Mouse (Mus musculus): Measurements from ENCODE around the gene Rims1. TPM values are rescaled to one million over a fixed set of nuclear protein-coding genes. Genes with fewer than 3 reads are reported as not detected.

Rims1 gene
- polyA plus RNA-seq, 1 experiment: 7.6 TPM

GRCm38 (mm10) chr1:22338914-22339313 is 466.9 kb downstream of the Rims1 start:
- H3K27ac ChIP-seq (ENCODE audit: insufficient read depth, low read length): no peak overlapping the region
- H3K9me3 ChIP-seq (replicated peaks; ENCODE audit: control insufficient read depth, insufficient read depth, low read length, poor library complexity, severe bottlenecking): no peaks in the 10 kb centered on the region
- H3K9ac ChIP-seq (ENCODE audit: low read depth, poor library complexity, severe bottlenecking): no peak overlapping the region
- H3K27me3 ChIP-seq (ENCODE audit: control insufficient read depth, insufficient read depth, low read length, poor library complexity, severe bottlenecking): no peaks in the 10 kb centered on the region
- H3K36me3 ChIP-seq (ENCODE audit: control insufficient read depth, insufficient read depth, low read length, poor library complexity, severe bottlenecking): no peaks in the 10 kb centered on the region
- H3K4me1 ChIP-seq (ENCODE audit: control insufficient read depth, insufficient read depth, low read length): no peaks in the 10 kb centered on the region
- TF ChIP-seq POLR2A (IDR thresholded peaks at IDR 0.05; ENCODE audit: insufficient read depth, low read length): no peak
- no peak for TF ChIP-seq CTCF (IDR thresholded peaks at IDR 0.05; ENCODE audit: low read depth, low read length)
- TF ChIP-seq EP300 (IDR thresholded peaks at IDR 0.05; ENCODE audit: insufficient read depth, low read depth, low read length): no peak
- H3K4me3 ChIP-seq (ENCODE audit: low read depth, low read length): no peak overlapping the region

- no peaks in the 10 kb centered on the region for H3K36me3 ChIP-seq (ENCODE audit: control insufficient read depth, insufficient read depth, low read length, poor library complexity, severe bottlenecking)
- no peaks in the 10 kb centered on the region for H3K4me1 ChIP-seq (ENCODE audit: control insufficient read depth, insufficient read depth, low read length)
- H3K9me3 ChIP-seq (replicated peaks; ENCODE audit: control insufficient read depth, insufficient read depth, low read length, poor library complexity, severe bottlenecking): no peaks in the 10 kb centered on the region
- no peak overlapping the region for H3K4me3 ChIP-seq (ENCODE audit: low read depth, low read length)
- no peaks in the 10 kb centered on the region for H3K27me3 ChIP-seq (ENCODE audit: control insufficient read depth, insufficient read depth, low read length, poor library complexity, severe bottlenecking)
- H3K9ac ChIP-seq (ENCODE audit: low read depth, poor library complexity, severe bottlenecking): no peak overlapping the region
- TF ChIP-seq CTCF (IDR thresholded peaks at IDR 0.05; ENCODE audit: low read depth, low read length) (no peak), EP300 (IDR thresholded peaks at IDR 0.05; ENCODE audit: insufficient read depth, low read depth, low read length) (no peak), POLR2A (IDR thresholded peaks at IDR 0.05; ENCODE audit: insufficient read depth, low read length) (no peak)
- no peak overlapping the region for H3K27ac ChIP-seq (ENCODE audit: insufficient read depth, low read length)
Observed at GRCm38 (mm10) chr1:22320941-22321676, 484.7 kb downstream of the Rims1 start.

DNA sequence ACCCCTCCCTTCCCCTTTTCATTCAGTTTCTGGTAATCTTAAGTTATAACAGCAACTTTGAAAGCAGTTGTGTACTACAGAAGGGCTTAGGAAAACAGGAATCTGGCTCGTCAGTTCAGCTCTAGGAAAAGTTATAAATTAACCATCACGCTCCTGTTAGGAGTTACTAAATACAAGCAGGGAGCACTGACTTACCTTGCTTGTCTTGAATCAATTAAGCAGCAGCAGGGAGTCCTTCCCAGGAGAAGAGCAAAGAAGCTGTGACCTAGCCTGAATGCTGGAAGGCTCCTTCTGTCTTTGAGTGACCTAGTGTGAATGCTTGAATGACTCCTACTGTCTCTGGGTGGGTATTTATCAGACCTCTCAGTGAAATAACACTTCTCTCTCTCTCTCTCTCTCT is 490.3 kb downstream of the Rims1 start:
- Histone ChIP-seq H3K9ac (ENCODE audit: low read depth, poor library complexity, severe bottlenecking) (no peak overlapping the region), H3K36me3 (ENCODE audit: control insufficient read depth, insufficient read depth, low read length, poor library complexity, severe bottlenecking) (no peaks in the 10 kb centered on the region), H3K9me3 (replicated peaks; ENCODE audit: control insufficient read depth, insufficient read depth, low read length, poor library complexity, severe bottlenecking) (no peaks in the 10 kb centered on the region), H3K27ac (ENCODE audit: insufficient read depth, low read length) (no peak overlapping the region), H3K4me1 (ENCODE audit: control insufficient read depth, insufficient read depth, low read length) (no peaks in the 10 kb centered on the region), H3K4me3 (ENCODE audit: low read depth, low read length) (no peak overlapping the region), H3K27me3 (ENCODE audit: control insufficient read depth, insufficient read depth, low read length, poor library complexity, severe bottlenecking) (no peaks in the 10 kb centered on the region)
- no peak for TF ChIP-seq CTCF (IDR thresholded peaks at IDR 0.05; ENCODE audit: low read depth, low read length)
- no peak for TF ChIP-seq EP300 (IDR thresholded peaks at IDR 0.05; ENCODE audit: insufficient read depth, low read depth, low read length)
- TF ChIP-seq POLR2A (IDR thresholded peaks at IDR 0.05; ENCODE audit: insufficient read depth, low read length): no peak

GRCm38 (mm10) chr1:22311471-22311870 is 494.3 kb downstream of the Rims1 start:
- Histone ChIP-seq H3K27ac (ENCODE audit: insufficient read depth, low read length) (no peak overlapping the region), H3K36me3 (ENCODE audit: control insufficient read depth, insufficient read depth, low read length, poor library complexity, severe bottlenecking) (no peaks in the 10 kb centered on the region), H3K4me3 (ENCODE audit: low read depth, low read length) (no peak overlapping the region), H3K4me1 (ENCODE audit: control insufficient read depth, insufficient read depth, low read length) (no peaks in the 10 kb centered on the region), H3K9ac (ENCODE audit: low read depth, poor library complexity, severe bottlenecking) (no peak overlapping the region), H3K9me3 (replicated peaks; ENCODE audit: control insufficient read depth, insufficient read depth, low read length, poor library complexity, severe bottlenecking) (no peaks in the 10 kb centered on the region), H3K27me3 (ENCODE audit: control insufficient read depth, insufficient read depth, low read length, poor library complexity, severe bottlenecking) (no peaks in the 10 kb centered on the region)
- TF ChIP-seq EP300 (IDR thresholded peaks at IDR 0.05; ENCODE audit: insufficient read depth, low read depth, low read length) (no peak), CTCF (IDR thresholded peaks at IDR 0.05; ENCODE audit: low read depth, low read length) (no peak), POLR2A (IDR thresholded peaks at IDR 0.05; ENCODE audit: insufficient read depth, low read length) (no peak)

DNA sequence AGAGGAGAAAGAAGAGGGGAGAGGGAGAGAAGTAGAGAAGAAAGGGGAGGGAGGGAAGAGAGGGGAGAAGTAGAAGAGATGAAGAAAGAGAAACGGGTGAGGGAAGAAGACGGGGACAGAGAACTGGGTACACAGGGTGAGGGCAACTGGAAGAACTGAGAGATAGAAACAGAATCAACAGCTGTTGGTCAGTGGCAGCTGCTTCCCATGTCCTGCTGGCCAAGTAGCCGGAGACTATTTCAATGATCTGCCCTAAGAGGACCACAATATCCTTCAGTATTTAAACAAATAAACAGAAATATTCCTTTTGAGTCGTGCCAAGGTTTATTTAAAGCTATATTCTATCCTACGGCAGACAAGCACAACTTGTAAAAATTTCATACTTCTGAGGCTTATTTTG is 499.3 kb downstream of the Rims1 start:
- H3K27ac ChIP-seq (ENCODE audit: insufficient read depth, low read length): no peak overlapping the region
- no peaks in the 10 kb centered on the region for H3K27me3 ChIP-seq (ENCODE audit: control insufficient read depth, insufficient read depth, low read length, poor library complexity, severe bottlenecking)
- H3K4me1 ChIP-seq (ENCODE audit: control insufficient read depth, insufficient read depth, low read length): no peaks in the 10 kb centered on the region
- H3K9ac ChIP-seq (ENCODE audit: low read depth, poor library complexity, severe bottlenecking): no peak overlapping the region
- no peak overlapping the region for H3K4me3 ChIP-seq (ENCODE audit: low read depth, low read length)
- H3K9me3 ChIP-seq (replicated peaks; ENCODE audit: control insufficient read depth, insufficient read depth, low read length, poor library complexity, severe bottlenecking): no peaks in the 10 kb centered on the region
- TF ChIP-seq EP300 (IDR thresholded peaks at IDR 0.05; ENCODE audit: insufficient read depth, low read depth, low read length): no peak
- no peak for TF ChIP-seq POLR2A (IDR thresholded peaks at IDR 0.05; ENCODE audit: insufficient read depth, low read length)
- no peak for TF ChIP-seq CTCF (IDR thresholded peaks at IDR 0.05; ENCODE audit: low read depth, low read length)
- no peaks in the 10 kb centered on the region for H3K36me3 ChIP-seq (ENCODE audit: control insufficient read depth, insufficient read depth, low read length, poor library complexity, severe bottlenecking)

DNA sequence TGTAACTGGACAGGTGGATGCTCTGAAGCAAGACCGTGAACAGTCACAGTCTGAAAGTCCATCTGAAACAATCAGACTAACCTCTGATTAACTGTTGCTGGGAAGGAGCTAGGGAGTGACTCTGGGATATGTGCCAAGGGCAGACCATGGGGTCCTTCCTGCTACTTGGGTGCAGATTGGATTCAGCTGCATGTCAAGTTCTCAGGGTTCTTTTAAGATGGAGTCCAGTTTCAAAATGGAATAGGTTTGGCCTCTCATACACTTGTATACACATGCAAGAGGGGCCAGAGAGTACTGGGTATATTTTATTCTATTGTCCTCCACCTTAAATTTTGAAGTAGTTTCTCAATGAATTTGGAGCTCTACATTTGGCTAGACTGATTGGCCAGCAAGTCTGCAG is 499.9 kb downstream of the Rims1 start:
- TF ChIP-seq CTCF (IDR thresholded peaks at IDR 0.05; ENCODE audit: low read depth, low read length) (no peak), POLR2A (IDR thresholded peaks at IDR 0.05; ENCODE audit: insufficient read depth, low read length) (no peak), EP300 (IDR thresholded peaks at IDR 0.05; ENCODE audit: insufficient read depth, low read depth, low read length) (no peak)
- Histone ChIP-seq H3K27me3 (ENCODE audit: control insufficient read depth, insufficient read depth, low read length, poor library complexity, severe bottlenecking) (no peaks in the 10 kb centered on the region), H3K9ac (ENCODE audit: low read depth, poor library complexity, severe bottlenecking) (no peak overlapping the region), H3K27ac (ENCODE audit: insufficient read depth, low read length) (no peak overlapping the region), H3K36me3 (ENCODE audit: control insufficient read depth, insufficient read depth, low read length, poor library complexity, severe bottlenecking) (no peaks in the 10 kb centered on the region), H3K9me3 (replicated peaks; ENCODE audit: control insufficient read depth, insufficient read depth, low read length, poor library complexity, severe bottlenecking) (no peaks in the 10 kb centered on the region), H3K4me1 (ENCODE audit: control insufficient read depth, insufficient read depth, low read length) (no peaks in the 10 kb centered on the region), H3K4me3 (ENCODE audit: low read depth, low read length) (no peak overlapping the region)
